Mouse (Mus musculus) erythroblast, embryonic 14.5 days (primary cell): ENCODE results near the gene Gpr3.

Source experiments
- GATA1 ChIP-seq: IDR thresholded peaks from 2 replicates; pipeline ENCODE4 v1.6.1; 2012; ENCODE audit warnings: low read length, inconsistent platforms, mixed read lengths
- TAL1 ChIP-seq: IDR thresholded peaks from 3 replicates; pipeline ENCODE4 v1.6.1; 2012; ENCODE audit warnings: low read length, inconsistent platforms, mixed read lengths

GRCm38 (mm10) chr4:133227636-133228035 is 15.3 kb upstream of the Gpr3 start:
- TF ChIP-seq GATA1 (no peak), TAL1 (no peak)
